Mouse (Mus musculus) kidney, adult 8-10 months (tissue): ENCODE results near the gene Gins1.
"Not testable (repeated sequence)": the region's sequence is repeated elsewhere in the genome, so short reads cannot be mapped to it uniquely, and the experiment has no call there.

ENCODE experiments used
- DNase-seq, 2 experiments: peaks; one replicate each; pipeline ENCODE4 v3.0.0; 2022

The Gins1 gene

GRCm38 (mm10) chr2:150910295-150910881, 5.2 kb downstream of the Gins1 start:
- DNase-seq = no peak

GRCm38 (mm10) chr2:150914781-150915515, 9.7 kb downstream of the Gins1 start:
- DNase-seq = no peak

GRCm38 (mm10) chr2:150915786-150916185, 10.6 kb downstream of the Gins1 start:
- DNase-seq = no peak

GRCm38 (mm10) chr2:150918720-150919119, 13.5 kb downstream of the Gins1 start:
- no peak for DNase-seq

GRCm38 (mm10) chr2:150920543-150920942, 15.3 kb downstream of the Gins1 start:
- DNase-seq = no peak

GRCm38 (mm10) chr2:150921697-150922096, 16.5 kb downstream of the Gins1 start:
- no peak for DNase-seq

- no peak for DNase-seq
Observed at GRCm38 (mm10) chr2:150922165-150922564, 17.0 kb downstream of the Gins1 start.

- no peak for DNase-seq
Observed at GRCm38 (mm10) chr2:150923026-150923425, 17.8 kb downstream of the Gins1 start.

- no peak for DNase-seq
Observed at GRCm38 (mm10) chr2:150923505-150923904, 18.3 kb downstream of the Gins1 start.

GRCm38 (mm10) chr2:150927038-150927720, 22.0 kb downstream of the Gins1 start:
- peak; percentile 53 to 57 for DNase-seq

GRCm38 (mm10) chr2:150929156-150929555, 24.0 kb downstream of the Gins1 start:
- DNase-seq = no peak

- no peak for DNase-seq
Observed at GRCm38 (mm10) chr2:150930806-150931205, 25.6 kb downstream of the Gins1 start.

- no peak for DNase-seq
Observed at GRCm38 (mm10) chr2:150933482-150933881, 28.3 kb downstream of the Gins1 start.

- DNase-seq = no peak
Observed at GRCm38 (mm10) chr2:150934659-150935058, 29.5 kb downstream of the Gins1 start.

- DNase-seq = no peak
Observed at GRCm38 (mm10) chr2:150944017-150944416, 38.8 kb downstream of the Gins1 start.

GRCm38 (mm10) chr2:150947341-150947740, 42.1 kb downstream of the Gins1 start:
- not testable (repeated sequence) for DNase-seq

- not testable (repeated sequence) for DNase-seq
Observed at GRCm38 (mm10) chr2:150947880-150948611, 42.8 kb downstream of the Gins1 start.

GRCm38 (mm10) chr2:150948786-150949185, 43.6 kb downstream of the Gins1 start:
- DNase-seq = no peak

- DNase-seq = no peak
Observed at GRCm38 (mm10) chr2:150949652-150950051, 44.5 kb downstream of the Gins1 start.

GRCm38 (mm10) chr2:150950056-150950455, 44.9 kb downstream of the Gins1 start:
- DNase-seq = no peak

GRCm38 (mm10) chr2:150951201-150951600, 46.0 kb downstream of the Gins1 start:
- no peak for DNase-seq

- DNase-seq = no peak
Observed at GRCm38 (mm10) chr2:150955859-150956258, 50.7 kb downstream of the Gins1 start.

- no peak for DNase-seq
Observed at GRCm38 (mm10) chr2:150959521-150959920, 54.3 kb downstream of the Gins1 start.
